Mouse (Mus musculus): ENCODE measurements around the gene Ctnnbl1. TPM values are rescaled to one million over a fixed set of nuclear protein-coding genes. Genes with fewer than 3 reads are reported as not detected.

Gene Ctnnbl1
- 13.2 TPM for polyA plus RNA-seq (2014; fragmentation: Illumina TruSeq; extraction: RNeasy Lipid Tissue Mini Kit (QIAGEN cat#74804); ENCODE audit: low read depth, low replicate concordance)

GRCm38 (mm10) chr2:157736854-157737850 lies at the start of gene Ctnnbl1:
TSS of gene Ctnnbl1 (plus strand) at chr2:157737401.

GRCm38 (mm10) chr2:157914105-157914764 lies 177.0 kb downstream of the Ctnnbl1 start, which contains the start of gene Vstm2l:
TSS of gene Vstm2l (plus strand) at chr2:157914653.

Other genes starting within 250 kb of the Ctnnbl1 start
- gene Nnat, start 177.3 kb upstream of the Ctnnbl1 start, polyA plus RNA-seq (2014; fragmentation: Illumina TruSeq; extraction: RNeasy Lipid Tissue Mini Kit (QIAGEN cat#74804); ENCODE audit: low read depth, low replicate concordance): 0.31 TPM
- gene Blcap, start 166.1 kb upstream of the Ctnnbl1 start, polyA plus RNA-seq (2014; fragmentation: Illumina TruSeq; extraction: RNeasy Lipid Tissue Mini Kit (QIAGEN cat#74804); ENCODE audit: low read depth, low replicate concordance): 14.7 TPM
- gene Vstm2l, start 177.3 kb downstream of the Ctnnbl1 start, polyA plus RNA-seq (2014; fragmentation: Illumina TruSeq; extraction: RNeasy Lipid Tissue Mini Kit (QIAGEN cat#74804); ENCODE audit: low read depth, low replicate concordance): not detected